Mouse (Mus musculus) monocyte, adult 2 months (primary cell): Measurements from ENCODE around the gene Als2cl.

Experiments
- DNase-seq, 2 experiments: peaks; one replicate each; pipeline ENCODE4 v3.0.0; 2022; ENCODE audit warnings: low spot score in 2 of 2, low read depth in 1 of 2

Als2cl gene

DNA sequence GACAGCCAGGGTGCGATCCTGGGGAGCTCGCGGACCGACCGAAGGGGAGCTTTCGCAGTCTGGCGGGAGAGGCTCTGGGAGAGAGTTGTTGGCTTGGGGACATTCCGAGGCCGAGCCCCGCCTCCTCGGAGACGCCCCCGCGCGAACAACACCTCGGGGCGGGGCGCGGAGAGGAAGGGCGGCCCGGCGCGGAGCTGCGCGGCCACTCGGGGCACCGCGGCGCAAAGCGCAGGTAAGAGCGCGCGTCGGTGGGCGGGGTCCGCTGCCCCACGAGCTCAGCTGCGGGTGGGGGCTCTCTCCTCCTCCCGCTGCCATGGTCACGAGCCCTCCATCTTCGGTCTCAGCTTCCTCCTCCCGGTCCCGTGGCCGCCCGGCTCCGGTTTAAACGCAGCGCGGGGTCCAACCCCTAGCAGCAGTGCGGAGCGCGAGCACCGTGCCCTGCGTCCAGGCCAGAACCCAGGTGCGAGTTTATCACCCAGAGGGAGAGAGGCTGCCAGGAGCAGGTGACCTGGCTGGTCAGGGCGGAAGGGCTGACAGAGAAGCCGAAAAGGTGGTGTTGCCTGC, 410 bp downstream of the Als2cl start, which contains the start of gene Tmie:
TSS of gene Tmie (minus strand) at position 116 of the 564 bp plus-strand sequence.
- no peak for DNase-seq

GRCm38 (mm10) chr9:110880772-110881171, 1.1 kb downstream of the Als2cl start:
- no peak for DNase-seq

DNA sequence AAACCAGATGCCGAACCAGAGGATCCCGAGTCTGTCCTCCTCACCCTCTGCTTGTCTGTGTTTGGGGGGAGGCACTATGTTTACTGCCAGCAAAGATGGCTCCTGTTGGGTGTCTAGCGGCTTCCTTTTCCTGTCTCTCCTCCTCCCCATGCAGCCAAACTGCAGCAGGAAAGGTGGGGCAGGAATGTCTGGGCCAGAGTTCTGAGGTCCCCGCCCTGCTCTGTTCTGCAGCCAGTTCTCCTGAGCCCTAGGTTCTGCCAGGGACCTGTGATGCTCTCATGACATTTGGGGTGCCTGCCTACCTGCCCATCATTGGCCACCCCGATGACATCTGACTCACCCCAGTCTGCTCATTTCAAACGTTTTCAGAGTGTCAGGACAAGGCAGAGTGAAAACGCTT, 2.3 kb downstream of the Als2cl start:
- no peak for DNase-seq

DNA sequence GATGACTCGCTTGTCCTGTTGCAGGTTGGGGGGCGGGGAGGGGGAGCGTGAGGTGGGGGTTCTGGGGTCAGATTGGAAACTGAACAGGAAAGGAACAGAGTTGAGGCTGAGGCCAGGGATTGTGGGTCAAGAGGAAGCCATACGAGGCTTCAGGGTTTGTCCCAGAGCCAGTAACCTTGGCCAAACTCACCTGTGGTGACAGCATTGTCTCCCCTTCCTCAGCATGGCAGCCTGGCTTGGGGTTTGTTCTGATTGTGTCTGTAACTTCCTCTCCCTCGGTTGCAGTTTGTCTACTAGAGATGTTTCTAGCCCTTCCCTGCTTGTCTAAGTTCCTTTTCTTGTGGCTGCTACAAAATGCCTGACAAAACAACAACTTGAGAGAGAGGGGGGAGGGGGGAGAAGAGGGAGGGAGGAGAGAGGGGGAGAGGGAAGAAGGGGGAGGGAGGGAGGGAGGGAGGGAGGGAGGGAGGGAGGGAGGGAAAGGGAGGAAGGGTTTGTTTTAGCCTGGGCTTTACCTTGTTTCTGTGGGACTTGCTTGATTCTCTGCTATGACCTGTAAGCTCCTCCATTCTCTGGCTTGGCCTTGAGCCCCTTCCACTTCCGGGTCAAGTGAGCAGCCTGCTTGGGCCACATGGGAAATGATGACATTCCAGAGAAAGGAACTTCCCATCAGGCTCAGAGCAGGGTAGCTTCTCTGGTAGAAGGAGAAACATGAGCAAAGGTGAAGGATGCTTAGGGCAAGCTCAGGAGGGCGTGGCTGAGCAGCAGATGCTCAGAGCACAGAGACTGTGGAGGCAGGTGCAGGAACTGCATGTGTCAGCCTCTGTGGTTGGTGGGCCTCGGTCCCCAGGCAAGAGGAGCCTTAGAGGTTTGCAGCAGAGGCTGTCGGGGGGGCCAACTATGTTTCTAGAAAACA, 8.0 kb downstream of the Als2cl start:
- DNase-seq: no peak

DNA sequence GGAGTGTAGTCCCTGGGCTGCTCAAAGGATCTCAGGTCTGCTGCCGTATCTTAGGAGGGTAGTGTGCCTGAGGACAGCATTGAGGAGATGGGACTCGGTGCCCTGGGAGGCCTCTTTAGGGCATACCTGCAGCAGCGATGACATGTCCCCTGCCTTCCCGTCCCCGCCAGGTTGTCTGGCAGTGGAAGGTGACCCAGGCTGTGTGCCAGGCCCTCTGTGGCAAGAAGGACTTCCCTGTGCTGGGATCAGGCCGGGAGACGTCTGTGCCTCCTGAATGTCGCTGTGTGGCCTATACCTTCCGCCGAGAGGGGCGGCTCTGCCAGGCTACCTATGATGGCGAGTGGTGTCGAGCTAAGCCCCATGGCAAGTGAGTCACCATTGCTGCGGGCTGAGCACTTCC, 9.3 kb downstream of the Als2cl start:
- no peak for DNase-seq

DNA sequence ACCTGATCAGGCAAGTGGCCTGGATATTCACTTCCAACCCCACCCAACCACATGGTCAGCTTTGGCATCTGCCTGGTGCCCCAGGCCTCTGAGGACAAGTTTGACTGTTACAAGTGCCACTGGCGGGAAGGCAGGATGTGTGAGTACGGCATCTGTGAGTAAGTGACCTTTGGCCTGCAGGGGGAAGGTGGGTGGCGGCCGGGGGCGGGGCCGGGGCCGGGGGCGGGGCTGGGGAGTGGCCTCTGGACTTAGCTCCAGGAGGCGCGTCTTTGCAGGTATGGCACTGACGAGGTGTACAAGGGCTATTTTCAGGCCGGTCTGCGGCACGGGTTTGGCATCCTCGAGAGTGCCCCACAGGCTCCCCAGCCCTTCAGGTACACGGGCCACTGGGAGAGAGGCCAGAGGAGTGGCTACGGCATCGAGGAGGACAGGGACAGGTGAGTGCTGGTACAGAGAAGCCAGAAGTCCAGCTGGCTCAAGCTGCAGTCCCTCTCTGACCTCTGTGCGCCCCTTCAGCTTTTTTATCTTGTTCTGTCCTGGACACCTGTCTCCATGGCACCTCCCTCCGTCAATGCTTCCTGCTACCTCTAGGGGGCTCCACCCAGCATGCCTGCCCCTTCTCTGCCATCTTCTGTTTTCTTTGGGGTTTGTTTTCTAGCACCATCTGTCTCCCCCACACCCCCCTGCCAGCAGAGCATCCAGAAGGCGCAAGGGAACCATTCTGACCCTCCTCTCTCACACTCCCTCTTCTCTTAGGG, 10.5 kb downstream of the Als2cl start:
- DNase-seq: no peak

GRCm38 (mm10) chr9:110891077-110891828, 11.6 kb downstream of the Als2cl start:
- no peak for DNase-seq

DNA sequence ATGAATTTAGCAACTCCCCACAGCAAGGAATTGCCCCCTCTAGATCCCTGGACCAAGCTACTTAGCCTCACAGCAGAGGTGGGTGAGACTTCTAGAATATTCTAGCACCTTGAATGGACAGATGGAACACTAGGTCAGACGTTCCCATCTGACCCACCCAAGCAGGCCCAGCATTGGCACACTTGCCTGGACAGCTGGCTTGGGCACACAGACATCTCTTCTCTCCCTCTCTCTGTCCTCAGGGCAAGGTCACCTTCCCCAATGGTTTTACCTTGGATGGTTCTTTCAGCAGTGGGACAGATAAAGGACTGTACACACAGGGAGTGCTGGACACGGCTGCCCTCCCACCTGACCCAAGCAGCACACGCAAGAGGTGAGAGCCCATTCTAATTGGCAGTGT, 12.9 kb downstream of the Als2cl start:
- no peak for DNase-seq

GRCm38 (mm10) chr9:110893429-110893828, 13.8 kb downstream of the Als2cl start:
- no peak for DNase-seq

DNA sequence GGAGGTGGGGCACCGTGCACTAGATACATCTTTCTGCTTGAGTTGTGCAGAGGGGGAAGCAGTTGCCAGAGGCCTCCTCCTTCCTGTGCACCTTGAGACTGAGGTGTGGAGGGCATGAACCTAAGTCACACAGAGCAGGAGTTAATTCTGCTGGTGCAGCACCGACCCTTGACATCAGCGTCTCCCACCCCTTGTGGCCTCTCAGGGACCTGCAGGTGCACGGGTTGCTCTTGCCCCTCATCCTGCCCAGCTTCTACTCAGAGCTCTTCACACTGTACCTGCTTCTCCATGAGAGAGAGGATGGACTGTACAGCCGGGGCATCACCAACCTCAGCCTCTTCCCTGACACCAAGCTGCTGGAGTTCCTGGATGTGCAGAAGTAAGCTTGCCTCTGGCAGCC, 15.8 kb downstream of the Als2cl start:
- DNase-seq: no peak

- DNase-seq: no peak
These were observed 16.3 kb downstream of the Als2cl start for GRCm38 (mm10) chr9:110895994-110896393.

GRCm38 (mm10) chr9:110896595-110896994, 16.9 kb downstream of the Als2cl start:
- DNase-seq: no peak

DNA sequence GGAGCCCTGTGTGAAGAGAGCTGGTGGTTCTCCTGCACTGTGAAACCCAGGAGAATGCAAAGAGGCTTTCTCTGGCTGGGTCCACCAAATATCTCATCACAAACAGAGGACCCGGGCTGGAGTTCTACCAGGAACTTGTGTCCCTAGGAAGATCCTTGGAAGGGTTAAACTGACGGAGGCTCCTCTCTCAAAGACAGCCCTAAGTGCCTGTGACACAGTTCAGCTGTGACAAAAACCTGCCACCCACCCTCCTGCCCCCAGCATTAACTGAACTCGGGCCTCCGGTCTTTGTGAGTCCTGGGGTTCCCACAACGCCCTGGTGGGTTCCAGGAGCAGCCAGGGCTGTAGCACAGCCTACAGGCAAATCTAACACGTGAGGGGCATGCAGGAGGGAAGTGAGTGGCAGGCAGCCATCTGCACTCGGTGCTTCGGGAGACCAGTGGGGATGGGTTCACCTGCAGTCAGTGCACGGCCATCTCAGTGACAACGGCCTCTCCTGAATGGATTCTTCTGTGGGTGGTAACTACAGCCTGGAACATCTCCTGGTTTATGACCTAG, 19.9 kb downstream of the Als2cl start:
- DNase-seq: no peak

DNA sequence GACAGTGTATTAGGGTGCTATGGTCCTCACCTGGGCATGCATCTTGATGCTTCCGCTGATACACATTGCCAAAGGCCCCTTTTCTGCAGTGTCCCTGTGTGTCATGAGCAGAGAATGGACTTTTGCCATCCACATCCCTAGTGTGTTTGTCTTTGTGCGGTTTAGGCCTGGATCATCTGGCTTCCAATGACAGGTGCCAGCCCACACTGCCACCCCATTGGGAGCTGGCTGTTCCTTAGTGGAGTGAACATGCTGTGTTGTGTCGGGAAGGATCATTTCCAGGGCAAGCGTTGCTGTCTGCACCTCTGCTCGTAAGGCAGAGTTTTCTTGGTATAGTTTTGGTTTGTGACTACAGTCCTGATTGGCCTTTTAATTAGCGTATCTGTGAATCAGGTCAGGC, 21.5 kb downstream of the Als2cl start:
- DNase-seq: no peak

DNA sequence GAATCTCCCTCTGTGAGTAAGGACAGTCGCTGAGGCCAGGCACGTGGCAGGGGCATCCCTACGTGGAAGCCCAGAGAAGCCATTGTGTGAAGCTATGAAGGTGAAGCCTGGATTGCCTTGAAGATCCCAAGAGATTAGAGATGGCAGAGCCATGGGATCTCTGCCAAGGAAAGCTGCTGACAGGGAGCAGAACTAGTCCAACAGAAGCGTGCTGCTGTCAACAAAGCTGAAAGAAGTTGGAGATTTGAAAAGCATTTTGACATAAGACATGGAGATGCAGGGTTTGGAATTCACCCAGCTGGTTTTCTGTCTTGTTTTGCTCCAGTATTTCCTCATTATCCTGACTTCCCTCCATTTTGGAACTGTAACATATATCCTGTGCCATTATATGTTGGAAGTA, 22.6 kb downstream of the Als2cl start:
- DNase-seq: no peak

DNA sequence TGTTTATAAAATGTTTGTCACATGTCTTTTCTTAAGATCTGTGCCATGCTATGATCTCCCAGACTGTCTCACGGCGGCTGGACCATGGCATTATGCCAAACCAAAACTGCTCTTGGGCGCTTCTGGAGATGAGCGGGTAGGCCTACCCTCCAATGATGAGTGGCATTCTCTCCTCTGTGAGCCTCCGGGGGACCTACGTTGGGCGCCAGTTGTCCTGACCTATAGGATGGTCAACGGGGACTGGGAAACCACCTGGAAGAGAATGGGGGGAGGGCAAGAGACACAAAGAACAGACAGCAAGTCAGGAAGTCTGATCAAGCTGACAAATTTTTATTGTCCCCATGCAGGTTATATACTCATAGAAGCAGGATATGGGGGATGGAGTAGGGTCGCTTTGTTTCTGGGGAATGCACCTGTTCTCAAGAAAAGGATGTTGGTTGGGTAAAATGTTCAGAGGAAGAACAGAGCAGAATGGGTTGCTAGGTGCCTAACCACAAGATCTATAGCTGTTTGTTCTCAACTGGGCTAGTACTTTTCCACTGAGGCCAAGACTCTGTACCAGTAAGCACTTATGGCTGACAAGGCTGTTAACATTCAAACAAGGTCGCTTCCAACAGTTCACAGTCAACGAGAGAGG, 27.6 kb downstream of the Als2cl start:
- no peak for DNase-seq

DNA sequence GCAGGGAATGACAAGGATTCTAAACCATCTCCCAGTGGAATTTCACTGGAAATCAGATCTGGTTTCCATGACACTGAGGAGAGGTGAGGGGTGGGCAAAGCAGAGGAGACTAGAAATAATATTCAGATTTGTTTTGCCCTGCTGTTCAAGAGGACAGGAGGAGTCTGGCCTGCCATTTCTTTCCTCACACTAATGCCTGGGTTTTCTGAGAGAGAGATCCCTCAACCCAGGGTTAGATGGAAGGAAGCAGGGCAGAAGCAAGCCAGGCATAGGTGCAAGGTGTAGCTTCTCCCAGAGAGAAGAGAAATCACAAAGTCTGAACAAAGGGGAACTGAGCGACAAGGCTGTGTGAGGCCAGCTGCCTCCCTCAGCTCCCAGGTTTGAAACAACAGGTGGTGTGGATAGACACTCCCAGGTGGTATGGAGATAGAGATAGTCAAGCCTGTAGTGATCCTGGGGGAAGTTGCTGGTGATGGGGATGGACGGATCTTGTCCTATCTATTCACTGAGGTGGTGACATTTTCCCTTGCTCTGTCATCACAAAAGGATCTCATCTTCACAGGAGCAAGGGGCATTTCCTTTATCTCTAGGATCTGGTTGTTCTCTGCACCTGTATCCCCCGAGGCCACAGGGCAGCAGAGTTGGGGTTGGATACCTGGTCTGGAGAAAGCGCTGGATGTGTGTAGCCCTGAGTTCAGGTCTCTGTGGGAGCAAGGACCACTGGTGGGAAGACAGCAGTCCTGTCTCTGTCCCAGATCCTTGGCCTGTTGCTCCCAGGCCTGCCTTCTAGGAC, 28.4 kb downstream of the Als2cl start:
- no peak for DNase-seq

DNA sequence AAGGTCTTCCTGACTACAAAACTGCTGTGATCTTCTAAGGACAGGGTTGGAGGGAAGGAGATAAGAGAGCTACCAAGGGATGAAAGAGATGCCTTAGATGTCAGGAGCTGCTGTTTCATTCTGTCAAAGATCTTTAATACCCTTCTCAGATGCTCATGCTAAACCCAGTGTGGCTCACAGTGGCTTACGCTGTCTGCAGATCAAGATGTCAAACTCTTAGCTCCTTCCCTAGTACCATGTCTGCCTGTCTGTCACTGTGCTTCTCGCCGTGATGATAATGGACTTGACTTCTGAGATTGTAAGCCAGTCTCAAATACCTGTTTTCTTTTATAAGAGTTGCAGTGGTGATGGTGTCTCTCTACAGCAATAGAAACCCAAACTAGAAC, 29.0 kb downstream of the Als2cl start:
- no peak for DNase-seq

DNA sequence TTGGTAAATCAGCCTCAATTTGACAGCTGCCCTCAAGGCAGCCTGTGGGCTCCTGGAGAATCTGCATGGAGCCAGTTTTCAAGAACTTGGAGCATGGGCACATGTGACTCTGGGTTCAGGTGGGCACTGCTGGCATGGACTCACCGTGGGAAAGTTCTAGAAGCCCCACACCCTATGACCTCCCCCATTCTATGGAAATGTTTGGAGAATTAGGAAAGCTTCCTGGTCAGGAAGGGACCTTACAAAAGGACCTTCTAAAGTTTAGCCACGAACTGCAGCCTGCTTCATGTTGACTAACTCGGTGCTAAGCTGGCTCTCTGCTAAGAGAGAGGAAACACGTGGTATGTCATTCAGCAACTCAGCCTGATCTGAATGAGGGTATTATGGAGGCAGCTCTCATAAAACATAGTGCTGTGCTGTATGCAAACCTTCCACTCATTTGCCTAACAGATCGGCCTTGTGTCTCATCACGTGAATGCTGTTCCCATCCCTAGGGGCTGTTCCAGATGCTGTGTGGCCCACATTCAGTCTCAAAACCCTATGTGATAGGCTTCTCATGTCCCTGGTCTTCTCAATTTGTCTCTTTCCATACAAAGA, 29.8 kb downstream of the Als2cl start:
- no peak for DNase-seq
